Mouse (Mus musculus) gastrocnemius, postnatal 25 days (tissue): ENCODE data around the gene Fntb. TPM values are rescaled to one million over a fixed set of nuclear protein-coding genes. Genes with fewer than 3 reads are reported as not detected.

Experiments used
- DNase-seq: peaks from one replicate; pipeline ENCODE4 v3.0.0; 2022
- total RNA-seq, 2 experiments: library from RNA; stranded (reverse); gene quantifications; 1 replicate in 1 of 2; 2 replicates in 1 of 2; pipeline ENCODE4 v1.2.3; 2021

The Fntb gene
- total RNA-seq, 2 experiments from 2014 or later, result 11.3 to 13.2 TPM

DNA sequence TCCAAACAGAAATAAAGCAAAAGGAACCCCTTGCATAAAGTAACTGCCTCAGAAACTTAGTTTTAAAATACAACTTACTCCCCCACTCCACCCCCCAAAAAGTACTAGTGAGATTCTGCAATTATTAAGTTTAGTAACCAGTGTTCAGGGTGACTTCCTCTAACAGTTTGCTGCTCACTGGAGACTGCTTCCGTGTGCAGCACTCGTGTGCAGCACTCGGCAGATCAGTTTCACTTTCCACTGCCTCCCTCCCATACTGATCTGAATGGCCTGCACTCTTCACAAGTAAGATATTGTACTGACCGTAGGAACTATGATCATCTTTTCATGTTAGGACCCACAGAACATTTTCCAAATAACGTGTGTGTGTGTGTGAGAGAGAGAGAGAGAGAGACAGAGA is 192.3 kb downstream of the Fntb start:
- DNase-seq, result no peak

DNA sequence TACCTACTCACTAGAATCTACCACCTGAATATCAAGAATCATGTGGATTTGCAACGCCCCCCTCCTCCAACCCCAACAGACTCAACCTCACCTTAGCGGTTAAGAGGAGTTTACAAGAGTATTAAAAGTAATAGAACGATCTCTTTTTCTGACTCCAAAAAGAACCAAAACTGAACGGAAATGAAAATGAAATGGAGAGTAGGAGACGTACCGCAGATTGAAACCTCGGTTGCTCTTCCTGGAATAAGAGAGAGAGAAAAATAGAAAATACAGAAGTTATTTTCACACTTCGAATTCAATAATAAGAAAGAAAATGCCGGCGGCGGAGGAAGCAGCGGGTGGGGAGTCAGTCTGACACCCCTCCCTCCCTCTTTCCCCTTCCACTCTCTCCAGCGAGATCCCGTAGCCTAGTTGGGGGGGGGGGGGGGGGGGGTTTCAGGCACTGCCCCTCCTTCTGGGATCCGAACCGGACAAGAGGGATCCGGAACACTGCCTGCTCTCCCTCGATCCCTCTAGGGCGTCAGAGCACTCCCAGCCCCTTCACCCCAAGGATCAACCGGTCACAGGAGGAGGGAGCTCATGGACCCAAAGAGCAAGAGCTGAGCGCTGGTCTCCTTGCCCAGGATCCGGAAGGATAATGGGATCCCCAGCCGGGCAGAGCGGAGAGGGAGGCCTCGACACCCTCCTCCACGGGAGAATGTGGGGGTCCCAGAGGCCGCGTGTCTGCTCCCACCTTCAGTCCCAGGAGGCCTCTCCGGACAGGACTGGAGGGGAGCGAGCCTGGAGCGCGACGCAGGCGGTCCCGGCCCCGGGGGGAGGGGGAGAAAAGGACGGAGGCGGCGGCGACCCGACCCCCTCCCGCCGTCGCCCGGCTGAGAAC is 195.9 kb downstream of the Fntb start:
- no peak for DNase-seq

DNA sequence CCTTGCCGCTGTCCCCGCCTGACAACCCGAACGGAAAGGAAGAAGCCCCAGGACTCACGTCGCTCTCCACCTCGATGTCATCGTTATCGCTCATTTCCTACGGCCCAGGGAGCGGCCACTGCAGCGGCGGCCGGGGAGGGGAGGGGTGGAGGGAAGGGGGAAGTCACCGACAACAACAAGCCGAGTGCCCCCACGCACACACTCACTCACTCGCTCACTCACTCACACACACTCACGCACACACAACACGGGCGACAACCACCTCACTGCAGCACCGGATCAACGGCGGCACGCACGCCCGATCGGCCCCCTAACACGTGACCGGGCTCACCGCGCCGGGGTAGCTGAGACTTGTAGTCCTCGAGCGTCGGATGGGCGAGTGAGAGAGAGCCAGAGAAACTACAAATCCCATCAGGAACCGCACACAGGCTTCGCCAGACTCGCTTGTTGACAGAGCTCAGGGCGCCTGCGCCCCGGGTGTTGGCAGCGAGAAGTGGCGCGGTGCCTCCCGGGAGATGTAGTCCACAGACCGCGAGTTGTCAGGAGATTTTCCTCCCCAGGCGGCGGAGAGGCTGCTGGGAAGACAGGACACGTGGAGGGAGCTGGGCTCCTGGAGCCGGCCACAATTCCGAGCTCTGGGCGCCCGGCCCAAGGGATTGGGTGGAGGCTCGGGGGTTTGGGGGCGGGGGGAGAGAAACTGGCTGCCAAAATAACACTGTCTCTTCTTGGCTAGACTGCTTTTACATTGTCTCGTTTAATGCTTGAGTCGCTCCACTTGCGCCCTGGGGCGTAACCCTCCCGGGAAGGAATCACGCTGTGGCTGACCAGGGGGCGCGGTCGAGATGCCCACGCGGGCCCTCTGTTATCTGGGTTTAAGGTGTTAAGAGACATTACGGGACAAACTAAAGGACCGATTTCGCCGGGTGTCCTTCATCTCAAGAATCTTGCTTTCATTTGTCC is 196.8 kb downstream of the Fntb start, which contains the start of gene Max:
TSS of gene Max (minus strand) at position 270 of the 960 bp plus-strand sequence.
- peak; percentile 99 for DNase-seq

DNA sequence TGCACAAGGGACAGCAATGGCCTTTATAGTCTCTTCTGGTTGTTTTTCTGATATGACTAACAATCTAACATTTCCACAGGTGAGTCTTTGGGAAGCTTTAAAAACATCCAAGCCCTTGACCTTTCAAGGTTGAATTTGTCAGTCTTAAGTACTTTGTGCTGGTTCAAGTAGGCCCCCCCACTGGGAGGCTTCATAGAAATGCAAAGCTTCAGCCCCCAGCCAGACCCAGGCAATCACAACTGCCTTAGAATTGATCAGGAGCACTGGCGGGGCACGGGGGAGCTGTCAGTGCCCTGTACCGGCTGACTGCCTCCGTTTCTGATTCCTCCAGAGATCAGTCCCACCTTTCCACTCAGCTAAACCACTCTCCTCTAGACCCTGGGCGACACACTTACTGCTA is 199.7 kb downstream of the Fntb start:
- no peak for DNase-seq

DNA sequence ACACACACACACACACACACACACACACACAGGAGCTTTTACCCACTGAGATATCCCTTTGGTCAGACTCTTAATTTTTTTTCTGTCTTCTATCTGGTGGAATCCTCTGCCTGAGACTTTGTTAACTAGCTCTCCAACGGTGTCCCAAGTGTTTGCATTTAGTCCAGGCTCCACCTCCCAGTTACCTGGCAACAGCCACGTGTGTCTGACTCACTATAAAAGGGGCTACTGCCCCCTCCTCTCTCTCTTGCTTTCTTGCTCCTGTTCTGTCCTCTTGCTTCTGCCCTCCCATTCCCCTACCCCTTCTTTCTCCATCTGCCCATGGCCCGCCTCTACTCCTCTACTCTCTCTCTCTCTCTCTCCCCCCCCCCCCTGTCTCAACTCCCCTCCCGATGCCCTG is 200.5 kb downstream of the Fntb start:
- no peak for DNase-seq

Other genes with a start within 250 kb of the Fntb start
- 1 to 10 TPM; 6.1 to 7.6 TPM for gene Plekhg3, start 234.7 kb upstream of the Fntb start, total RNA-seq
- 100 to 1,000 TPM; 121 to 125 TPM for gene Sptb, start 55.0 kb upstream of the Fntb start, total RNA-seq
- gene Churc1, start 51 bp upstream of the Fntb start, total RNA-seq, result 10 to 100 TPM; 60.1 to 65.8 TPM
- not detected for gene Gpx2, start 30.0 kb downstream of the Fntb start, total RNA-seq
- gene Rab15, start 57.3 kb downstream of the Fntb start, total RNA-seq, result 1 to 10 TPM; 5.2 to 7.6 TPM
- 10 to 100 TPM; 24.5 to 26.8 TPM for gene Max, start 196.6 kb downstream of the Fntb start, total RNA-seq